Mouse (Mus musculus) c-Kit-positive CD71-positive TER-119-positive erythroid progenitor cells, embryonic 14.5 days (primary cell): ENCODE results near the gene Atp2b1.

ENCODE experiments used
- DNase-seq: peaks from one replicate; pipeline ENCODE4 v3.0.0-alpha.2; 2013; ENCODE audit warnings: low spot score

The Atp2b1 gene

DNA sequence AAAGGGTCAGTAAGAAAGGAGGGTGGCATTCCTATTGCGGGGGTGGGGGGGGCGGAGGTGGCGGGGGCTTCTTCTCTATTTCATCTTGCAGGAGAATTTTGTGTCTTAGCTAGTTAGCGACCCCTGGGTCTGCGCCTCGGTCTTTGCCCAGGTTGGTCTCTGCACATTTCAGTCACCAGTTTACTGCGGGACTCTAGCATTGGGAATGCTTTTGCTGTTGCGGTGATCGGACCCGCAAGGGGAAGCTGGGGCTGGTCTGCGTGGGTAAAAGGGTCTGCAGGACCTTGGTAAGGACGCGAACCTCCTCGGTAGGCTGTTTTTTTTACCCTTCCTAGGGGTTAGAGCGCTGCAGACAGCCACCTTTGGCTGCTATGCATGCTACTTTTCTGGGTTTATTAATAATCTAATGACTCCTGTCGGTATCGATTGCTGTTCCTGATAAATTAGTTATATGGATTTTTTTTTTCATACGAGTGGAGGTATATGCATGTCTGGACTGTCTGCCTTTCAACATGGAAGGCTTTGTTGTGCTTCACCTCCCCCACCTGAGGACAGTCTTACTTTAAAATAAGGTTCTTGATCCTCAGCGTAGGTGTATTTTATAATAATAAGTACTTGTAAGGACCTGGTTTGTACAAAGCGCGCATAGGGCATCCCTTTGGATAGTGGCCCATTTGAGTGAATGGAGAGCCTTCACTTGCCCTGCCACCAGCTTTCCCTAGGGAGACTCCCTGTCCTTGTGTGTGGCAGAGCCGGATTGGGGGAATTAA lies 2.0 kb downstream of the Atp2b1 start:
- no peak for DNase-seq

- DNase-seq, result no peak
Observed at GRCm38 (mm10) chr10:98916781-98917340, 2.7 kb downstream of the Atp2b1 start.

- no peak for DNase-seq
Observed at GRCm38 (mm10) chr10:98925081-98925480, 10.9 kb downstream of the Atp2b1 start.

- DNase-seq, result no peak
Observed at GRCm38 (mm10) chr10:98926991-98927390, 12.8 kb downstream of the Atp2b1 start.

DNA sequence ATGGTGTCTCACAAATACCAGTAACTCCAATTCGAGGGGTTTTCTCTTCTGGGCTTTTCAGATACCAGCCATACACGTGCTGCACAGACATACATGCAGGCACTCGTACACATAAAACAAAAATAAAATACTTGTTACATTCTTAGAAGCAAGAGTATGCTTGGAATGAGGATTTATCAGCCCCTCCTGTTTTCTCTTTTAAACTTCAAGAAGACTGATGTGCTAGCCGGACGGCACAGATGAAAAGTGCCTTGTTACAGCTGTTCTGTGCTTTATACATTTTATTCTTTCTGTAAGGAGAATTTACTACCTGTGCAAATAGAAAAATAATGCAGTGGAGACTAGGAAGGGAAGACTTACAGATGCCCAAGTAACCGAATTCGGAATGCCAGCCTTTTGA lies 15.2 kb downstream of the Atp2b1 start:
- no peak for DNase-seq

DNA sequence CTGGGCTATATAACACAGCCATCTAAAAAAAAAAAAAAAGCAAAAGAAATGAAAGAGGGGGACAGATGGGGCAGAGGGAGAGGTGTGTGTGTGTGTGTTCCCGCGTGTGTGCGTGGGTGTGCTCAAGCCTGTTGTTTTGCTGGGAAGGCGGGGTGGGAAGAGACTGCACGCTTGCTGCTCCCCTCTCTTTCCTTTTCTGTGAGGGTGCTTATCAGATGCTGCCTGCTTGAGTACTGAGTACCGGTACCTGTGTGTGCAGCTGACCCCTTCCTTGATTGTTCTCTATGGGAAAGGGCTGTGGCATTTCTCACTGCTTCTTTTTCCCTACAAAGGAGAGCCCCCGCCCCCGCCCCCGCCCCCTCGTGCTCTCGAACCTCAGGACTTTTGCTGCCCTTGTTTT lies 15.9 kb downstream of the Atp2b1 start:
- no peak for DNase-seq

DNA sequence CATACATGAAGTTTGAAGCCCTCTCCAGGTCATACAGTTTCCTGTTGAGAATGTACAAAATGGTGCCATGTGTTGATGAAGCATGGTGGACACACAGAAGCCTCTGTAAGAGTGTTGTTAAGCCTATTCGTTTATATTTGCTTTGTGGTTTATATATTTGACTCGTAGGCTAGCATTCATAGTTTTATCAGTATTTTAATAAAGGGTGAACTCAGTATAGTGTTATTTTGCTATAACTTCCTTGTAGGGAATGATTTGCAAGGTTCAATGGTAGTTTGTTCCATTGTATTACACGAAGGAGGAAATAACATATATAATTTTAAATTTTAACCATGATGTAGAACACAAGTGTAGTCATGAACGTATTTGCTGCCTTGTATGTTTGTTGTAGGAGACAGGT lies 25.9 kb downstream of the Atp2b1 start:
- no peak for DNase-seq

- DNase-seq, result no peak
Observed at GRCm38 (mm10) chr10:98940799-98941198, 26.6 kb downstream of the Atp2b1 start.

DNA sequence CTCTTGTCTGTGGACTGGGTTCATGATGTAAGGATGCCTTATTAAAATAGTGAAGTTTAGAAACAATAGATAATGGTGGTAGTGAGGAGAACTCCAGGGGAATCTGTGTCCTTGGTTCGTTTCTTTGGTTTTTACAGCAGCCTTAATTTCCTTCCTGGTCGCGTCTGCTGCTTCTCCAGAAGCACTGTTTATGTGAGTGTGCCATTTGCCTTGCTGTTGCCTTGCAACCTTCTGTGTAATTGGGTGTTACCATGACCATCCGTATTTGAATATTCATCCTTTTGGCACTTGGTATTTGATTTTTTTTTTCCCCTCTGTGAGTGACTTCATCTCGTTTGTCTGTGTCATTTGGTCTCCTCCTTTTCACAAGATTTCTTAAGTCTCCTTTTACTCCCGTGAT lies 27.8 kb downstream of the Atp2b1 start:
- no peak for DNase-seq

- DNase-seq, result no peak
Observed at GRCm38 (mm10) chr10:98942999-98943398, 28.8 kb downstream of the Atp2b1 start.

- DNase-seq, result no peak
Observed at GRCm38 (mm10) chr10:98943894-98944293, 29.7 kb downstream of the Atp2b1 start.

DNA sequence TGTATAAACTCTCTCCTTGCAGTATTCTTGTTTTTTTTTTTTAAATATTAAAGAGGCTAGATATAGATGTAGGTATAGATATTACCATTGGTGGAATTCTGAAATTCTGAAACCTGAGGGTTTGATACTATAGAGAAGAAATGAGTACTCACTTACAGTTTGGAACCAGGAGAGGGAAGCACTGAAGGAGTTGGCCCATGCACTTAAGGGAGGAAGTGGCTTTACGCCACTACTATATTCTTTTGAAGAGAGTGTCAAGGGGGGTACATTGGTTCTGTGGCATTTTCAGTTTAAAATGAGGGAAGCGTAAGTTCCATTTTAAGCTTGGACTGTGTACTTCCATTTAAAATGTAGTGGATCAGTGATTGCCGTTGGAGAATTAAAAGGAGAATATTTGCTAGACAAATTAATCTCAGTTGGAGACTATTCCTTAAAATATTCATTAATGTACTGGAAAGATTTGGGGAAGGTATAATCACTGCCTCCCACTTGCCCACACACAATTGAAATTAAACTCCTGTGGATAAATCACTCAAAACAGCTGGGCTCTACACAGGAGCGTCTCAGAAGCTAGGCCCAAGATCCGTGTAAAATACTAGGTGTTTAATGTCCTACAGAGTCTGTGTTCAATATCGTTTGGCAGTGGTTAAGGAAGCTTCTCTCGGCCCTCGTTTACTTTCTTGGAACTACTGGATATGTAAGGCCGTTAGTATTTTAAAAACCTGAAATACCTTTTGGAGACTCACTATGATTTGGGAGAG lies 32.0 kb downstream of the Atp2b1 start:
- DNase-seq, result no peak

- DNase-seq, result no peak
Observed at GRCm38 (mm10) chr10:98947206-98947605, 33.0 kb downstream of the Atp2b1 start.

DNA sequence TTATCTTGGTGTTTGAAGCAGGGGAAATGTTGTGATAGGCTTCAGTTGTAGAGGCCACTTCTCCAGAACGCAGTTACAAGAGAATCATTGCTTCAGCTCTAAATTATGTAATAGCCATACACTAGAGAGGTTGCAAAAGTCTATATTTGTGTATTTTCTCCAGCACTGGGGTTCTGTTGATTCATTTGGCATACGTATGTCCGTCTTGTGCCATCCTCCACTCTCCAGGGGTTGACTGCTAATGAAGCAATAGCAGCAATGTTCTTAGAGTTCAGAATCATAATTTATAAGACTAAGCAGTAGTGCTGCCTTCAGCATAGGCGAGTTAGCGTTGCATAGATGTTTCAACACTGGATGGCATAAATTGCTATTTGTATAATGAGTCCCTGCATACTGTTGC lies 33.9 kb downstream of the Atp2b1 start:
- DNase-seq, result no peak

- DNase-seq, result no peak
Observed at GRCm38 (mm10) chr10:98949750-98950149, 35.5 kb downstream of the Atp2b1 start.

DNA sequence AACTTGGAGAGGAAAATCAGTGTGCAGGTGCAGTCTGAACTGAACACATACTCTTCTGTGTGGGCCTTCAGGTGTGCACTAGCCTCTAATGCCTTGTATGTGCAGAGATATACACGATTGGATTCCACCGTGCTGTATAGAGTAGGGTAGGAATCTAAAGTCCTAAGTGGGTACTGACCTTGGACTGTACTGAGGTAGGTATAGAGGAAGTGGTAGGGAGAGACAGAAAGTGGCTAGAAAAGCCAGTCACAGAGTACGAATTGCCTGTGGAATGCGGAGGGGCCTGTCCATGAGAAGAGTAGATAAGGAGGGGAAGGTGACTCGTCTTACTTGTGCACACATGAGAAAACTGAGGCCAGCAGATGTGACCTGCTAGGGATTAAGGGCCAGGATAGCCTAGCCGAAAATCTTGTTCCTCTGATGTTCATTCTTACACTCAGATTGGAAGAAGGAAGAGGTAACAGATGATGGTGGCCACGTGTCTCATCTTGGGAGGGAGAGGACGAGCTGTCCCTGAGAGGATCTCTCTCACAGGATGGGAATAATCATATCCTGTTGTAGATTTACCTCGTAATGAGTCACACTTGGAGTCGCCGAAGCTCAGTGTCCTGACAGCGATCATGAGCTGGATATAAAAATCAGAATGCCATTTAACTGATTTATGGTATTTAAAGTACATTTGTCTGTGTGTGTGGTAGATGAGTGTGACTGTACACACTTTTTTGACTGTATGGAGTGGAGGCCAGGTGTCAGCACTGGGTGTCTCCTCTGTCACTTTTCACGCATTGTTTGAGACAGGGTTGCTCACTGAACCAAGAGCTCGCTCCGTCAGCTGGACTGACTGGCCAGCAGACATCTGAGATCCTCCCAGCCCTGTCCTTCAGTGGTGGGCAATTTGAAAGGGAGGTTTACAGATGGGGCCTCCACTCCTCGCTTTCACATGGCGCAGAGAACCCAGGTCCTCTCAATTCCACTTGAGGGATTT lies 37.4 kb downstream of the Atp2b1 start:
- DNase-seq, result no peak

DNA sequence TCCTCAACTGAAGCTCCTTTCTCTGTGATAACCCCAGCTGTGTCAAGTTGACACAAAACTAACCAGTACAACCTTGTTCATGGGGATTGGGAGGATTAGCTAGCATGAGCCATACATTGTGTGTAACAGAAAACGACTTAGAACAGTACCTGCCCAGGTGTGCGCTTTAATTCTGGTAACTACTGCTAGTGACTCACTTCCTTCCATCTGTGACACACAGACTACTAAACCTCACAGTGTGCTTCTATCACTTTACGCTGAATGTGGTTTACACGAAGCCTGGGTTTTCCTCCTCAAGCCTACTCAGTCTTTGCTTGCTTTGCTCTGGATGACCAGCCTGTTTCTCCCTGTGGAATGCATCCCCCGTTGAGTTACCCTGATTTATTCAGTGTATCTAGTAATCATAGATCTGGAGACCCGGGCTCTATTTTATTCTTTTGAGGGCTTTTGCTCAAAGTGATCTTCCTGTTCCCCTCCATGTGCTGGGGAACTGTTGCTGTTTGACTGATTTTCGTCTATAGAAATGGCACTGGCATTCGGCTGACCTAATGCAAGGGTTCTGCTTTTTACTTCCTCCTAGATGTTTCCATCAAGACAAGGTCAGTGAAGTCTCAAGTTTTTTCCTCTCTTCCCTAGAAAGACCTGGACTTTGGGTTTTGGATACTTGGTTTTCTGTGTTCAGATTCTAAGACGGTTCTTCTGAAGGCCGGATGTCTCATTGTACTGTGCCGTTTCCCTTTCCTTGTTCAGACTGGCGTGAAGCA lies 40.2 kb downstream of the Atp2b1 start:
- no peak for DNase-seq

DNA sequence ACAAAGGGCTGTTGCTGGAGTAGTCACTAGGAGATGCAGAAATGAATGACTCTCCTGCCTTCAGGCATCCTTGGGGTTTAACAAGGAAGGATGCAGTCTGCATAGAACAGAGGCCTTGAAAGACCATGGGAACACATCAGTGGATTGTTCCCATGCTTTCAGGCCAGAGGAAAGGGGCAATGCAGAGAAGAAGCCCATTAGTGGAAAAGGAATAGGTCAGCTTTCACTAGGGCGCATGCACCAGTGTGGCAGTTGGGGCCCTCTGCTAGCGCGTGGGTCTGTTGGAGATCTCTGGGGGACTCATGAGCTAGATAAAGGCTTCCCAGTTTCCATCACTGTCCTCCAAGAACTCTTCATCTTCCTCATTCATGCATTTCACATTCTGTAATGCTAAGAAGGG lies 41.9 kb downstream of the Atp2b1 start:
- no peak for DNase-seq

- DNase-seq, result no peak
Observed at GRCm38 (mm10) chr10:98958752-98959151, 44.5 kb downstream of the Atp2b1 start.

- no peak for DNase-seq
Observed at GRCm38 (mm10) chr10:98959385-98959784, 45.2 kb downstream of the Atp2b1 start.

GRCm38 (mm10) chr10:98960911-98961310 lies 46.7 kb downstream of the Atp2b1 start:
- DNase-seq, result no peak
